Mouse (Mus musculus): ENCODE measurements around the gene Bbox1. TPM values are rescaled to one million over a fixed set of nuclear protein-coding genes. Genes with fewer than 3 reads are reported as not detected.

The Bbox1 gene
- total RNA-seq, 2 experiments from 2014 or later = 1.0 to 1.2 TPM

DNA sequence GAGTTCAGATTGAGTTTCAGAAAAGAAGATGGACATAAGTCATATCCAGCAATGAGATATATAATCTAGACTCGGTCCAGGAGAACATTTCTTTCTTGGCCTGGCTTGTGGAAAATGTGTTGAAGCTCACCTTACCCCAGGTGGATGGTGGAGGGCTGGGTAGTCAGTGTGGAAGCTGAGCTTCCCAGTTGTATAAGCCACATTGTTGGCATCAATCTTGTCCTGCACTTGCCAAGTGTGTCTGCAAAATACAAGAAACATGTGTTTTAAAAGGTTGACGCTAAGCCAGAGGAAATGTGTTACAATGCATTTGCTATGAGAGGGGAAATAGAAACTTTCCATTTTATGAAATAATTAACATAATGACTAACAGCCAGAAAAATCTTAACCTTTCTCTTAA is 38.9 kb downstream of the Bbox1 start:
- DNase-seq (ENCODE audit: low spot score in 2 of 2) = peak; percentile 5 to 11

GRCm38 (mm10) chr2:110274160-110274559 is 40.2 kb downstream of the Bbox1 start:
- DNase-seq (ENCODE audit: low spot score in 2 of 2) = no peak

DNA sequence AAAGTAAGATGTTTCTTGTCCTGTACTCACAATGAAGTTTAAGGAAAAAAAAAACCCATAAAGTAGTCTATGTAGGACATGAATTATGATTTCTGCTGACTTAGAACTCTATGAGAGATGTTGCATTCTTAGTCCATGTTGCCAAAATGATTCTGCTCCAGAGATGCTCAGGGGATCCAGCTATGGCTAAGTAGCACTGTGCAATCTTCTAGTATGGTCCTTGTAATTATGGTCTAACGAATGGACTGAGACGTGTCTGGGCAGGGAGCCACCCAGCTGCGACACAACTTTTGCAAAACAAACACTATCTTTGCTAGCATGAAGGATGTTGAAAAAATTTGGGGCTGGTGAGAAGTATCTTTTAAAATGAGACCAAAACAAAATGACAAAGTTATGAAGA is 45.1 kb downstream of the Bbox1 start:
- DNase-seq (ENCODE audit: low spot score in 2 of 2) = no peak

- no peak for DNase-seq (ENCODE audit: low spot score in 2 of 2)
Measured at GRCm38 (mm10) chr2:110232252-110232651, 82.1 kb downstream of the Bbox1 start.

- DNase-seq (ENCODE audit: low spot score in 2 of 2) = no peak
Measured at GRCm38 (mm10) chr2:110230753-110231152, 83.6 kb downstream of the Bbox1 start.

- DNase-seq (ENCODE audit: low spot score in 2 of 2) = peak; percentile 58 to 72
Measured at GRCm38 (mm10) chr2:110229143-110230087, 84.9 kb downstream of the Bbox1 start.

GRCm38 (mm10) chr2:110226421-110226820 is 87.9 kb downstream of the Bbox1 start:
- no peak for DNase-seq (ENCODE audit: low spot score in 2 of 2)

GRCm38 (mm10) chr2:110225969-110226368 is 88.4 kb downstream of the Bbox1 start:
- DNase-seq (ENCODE audit: low spot score in 2 of 2) = no peak

GRCm38 (mm10) chr2:110222793-110223192 is 91.6 kb downstream of the Bbox1 start:
- DNase-seq (ENCODE audit: low spot score in 2 of 2) = no peak

DNA sequence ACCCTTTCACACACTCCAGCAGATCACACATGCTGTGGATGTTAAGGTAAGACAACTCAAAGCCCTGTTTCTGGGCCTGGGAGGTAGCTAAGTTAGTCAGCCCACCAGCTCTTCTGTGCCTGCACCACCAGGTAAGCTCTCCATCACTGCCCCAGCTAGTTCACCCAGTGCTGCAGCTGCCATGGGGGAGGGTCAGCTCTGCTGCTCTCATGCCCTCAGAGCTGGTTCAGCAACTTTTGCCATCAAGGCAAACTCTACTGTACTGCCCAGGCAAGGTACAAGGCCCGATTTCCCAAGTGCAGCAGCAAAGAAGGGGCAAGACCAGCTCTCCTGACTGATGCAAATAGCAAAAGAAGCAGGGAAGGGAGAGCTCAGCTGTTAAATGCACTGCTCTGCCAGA is 93.9 kb downstream of the Bbox1 start:
- no peak for DNase-seq (ENCODE audit: low spot score in 2 of 2)

GRCm38 (mm10) chr2:110215685-110216058 is 98.7 kb downstream of the Bbox1 start:
- no peak for DNase-seq (ENCODE audit: low spot score in 2 of 2)

DNA sequence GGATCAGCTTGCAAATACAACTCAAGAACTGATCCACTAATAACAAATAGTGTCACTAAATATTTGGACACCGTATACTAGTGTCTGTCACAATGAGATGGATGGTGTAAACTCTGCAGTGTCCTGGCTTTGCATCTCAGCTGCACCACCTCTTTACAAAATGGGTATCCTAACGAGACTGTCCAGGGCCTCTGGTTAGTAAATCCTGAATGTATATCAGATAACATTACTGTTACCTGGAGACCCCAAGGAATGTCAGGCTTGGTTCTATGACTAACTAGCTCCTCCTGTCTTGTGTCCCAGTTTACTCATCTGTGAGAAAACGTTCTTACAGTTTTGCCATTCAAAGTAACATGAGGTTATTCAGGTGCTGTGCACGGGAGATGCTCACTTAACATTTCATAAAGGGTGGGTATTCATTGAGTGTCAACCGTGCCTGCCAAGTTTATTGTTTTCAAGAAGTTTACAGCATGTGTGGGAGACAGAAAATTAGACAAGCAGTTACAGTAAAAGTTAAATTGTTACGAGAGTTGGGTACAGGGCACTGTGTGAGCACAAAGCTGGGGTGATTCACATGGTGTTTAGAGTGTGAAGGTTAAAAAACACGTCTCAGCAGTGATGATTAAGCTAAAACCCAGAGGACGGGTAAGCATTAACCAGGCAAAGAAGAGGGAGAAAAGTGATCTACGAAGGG is 99.2 kb downstream of the Bbox1 start:
- DNase-seq (ENCODE audit: low spot score in 2 of 2) = no peak

GRCm38 (mm10) chr2:110214278-110214677 is 100.1 kb downstream of the Bbox1 start:
- DNase-seq (ENCODE audit: low spot score in 2 of 2) = no peak

Other genes with a start within 250 kb of the Bbox1 start
- 1 to 10 TPM; 2.9 to 4.0 TPM for gene Fibin, start 48.6 kb upstream of the Bbox1 start, total RNA-seq (2021)